8 mouse cellular contexts compared by ENCODE assay signal in the genomic region with DNA sequence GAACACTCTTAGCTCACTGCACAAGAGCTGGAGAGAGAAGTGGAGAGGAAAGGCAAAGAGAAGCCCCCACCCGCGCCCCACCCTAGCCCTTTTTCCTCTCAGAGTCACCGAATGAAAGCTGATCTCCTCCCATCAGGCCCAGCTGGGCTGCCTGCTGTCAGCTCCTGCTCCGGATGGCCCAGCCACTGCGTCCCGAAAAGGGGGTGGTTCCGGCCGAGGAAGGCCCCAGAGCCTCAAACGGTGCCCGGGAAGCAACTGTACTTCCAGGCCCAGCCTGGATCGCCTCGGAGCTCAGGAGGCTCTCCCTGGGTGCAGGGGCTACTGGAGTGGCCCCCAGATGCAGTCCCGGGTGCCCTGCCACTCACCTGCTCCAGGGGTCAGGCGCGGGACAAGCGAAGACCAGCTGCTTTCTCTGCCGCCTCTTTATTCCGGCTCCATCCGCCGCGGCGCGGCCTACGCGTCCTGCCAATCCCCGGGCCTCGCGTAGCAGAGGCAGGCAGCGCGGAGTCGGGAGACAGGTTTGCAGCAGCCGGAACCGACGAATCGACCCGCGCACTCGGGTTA. TPM values are rescaled to one million over a fixed set of nuclear protein-coding genes. Genes with fewer than 3 reads are reported as not detected.
DNase-seq lines count a peak whose midpoint lies in the region; ATAC-seq and TF ChIP-seq lines count a peak whose summit lies in the region.

No protein-coding gene starts in this region.

- H3K4me2 ChIP-seq in heart, embryonic 11.5 days, result peak overlapping the region; percentile 89
- H3K4me2 ChIP-seq in intestine, postnatal 0 days (replicated peaks; ENCODE audit: low read depth), result peak overlapping the region; percentile 84

- DNase-seq in heart, postnatal 25 days (ENCODE audit: low spot score), result no peak
- no peak for DNase-seq in ES-E14 (ENCODE audit: low read depth, low spot score)
- DNase-seq in cerebellum, postnatal 4 days (ENCODE audit: low spot score in 2 of 2), result no peak
- no peak for DNase-seq in layer of hippocampus, adult 8-10 months (ENCODE audit: low spot score in 2 of 2)

- peak overlapping the region; percentile 85 for H3K4me3 ChIP-seq in heart, embryonic 11.5 days (ENCODE audit: low read depth, low read length)
- H3K4me3 ChIP-seq in ES-E14 (ENCODE audit: insufficient read depth in 1 of 2, low read depth in 1 of 2, low read length in 2 of 2, poor library complexity in 1 of 2, severe bottlenecking in 1 of 2), result peak overlapping the region; percentile 82 to 96
- H3K4me3 ChIP-seq in intestine, postnatal 0 days (ENCODE audit: low read depth, low read length), result peak overlapping the region; percentile 85
- H3K4me3 ChIP-seq in megakaryocyte, embryonic 14.5 days (replicated peaks), result peak overlapping the region; percentile 98

- peak overlapping the region; percentile 92 for H3K9ac ChIP-seq in heart, embryonic 11.5 days (ENCODE audit: low read depth, low read length)
- peak overlapping the region; percentile 85 for H3K9ac ChIP-seq in ES-E14 (ENCODE audit: insufficient read depth, low read depth, low read length, poor library complexity, severe bottlenecking)
- peak overlapping the region; percentile 78 for H3K9ac ChIP-seq in intestine, postnatal 0 days (ENCODE audit: low read depth, low read length)

- H3K9me3 ChIP-seq in heart, embryonic 11.5 days (replicated peaks; ENCODE audit: control insufficient read depth, low read length), result no peaks in the 10 kb centered on the region
- no peaks in the 10 kb centered on the region for H3K9me3 ChIP-seq in ES-E14 (ENCODE audit: control insufficient read depth, insufficient read depth, low read depth, low read length)
- no peaks in the 10 kb centered on the region for H3K9me3 ChIP-seq in intestine, postnatal 0 days (ENCODE audit: control insufficient read depth)
- 0 out of 2 replicates have a peak, but pooled peaks cover 6% of the 10 kb centered on the region for H3K9me3 ChIP-seq in megakaryocyte, embryonic 14.5 days

- H3K4me1 ChIP-seq in heart, embryonic 11.5 days (ENCODE audit: control insufficient read depth, insufficient read depth, low read length), result peaks cover 11% of the 10 kb centered on the region
- peaks cover 3 to 14% of the 10 kb centered on the region in 2 experiments; a peak in 2 of 4 replicates for H3K4me1 ChIP-seq in ES-E14 (ENCODE audit: control insufficient read depth in 2 of 2, insufficient read depth in 2 of 2, low read length in 2 of 2, poor library complexity in 1 of 2)
- 0 out of 2 replicates have a peak, but pooled peaks cover 8% of the 10 kb centered on the region for H3K4me1 ChIP-seq in intestine, postnatal 0 days (replicated peaks; ENCODE audit: control insufficient read depth, insufficient read depth, low read length)
- peaks cover 63% of the 10 kb centered on the region for H3K4me1 ChIP-seq in megakaryocyte, embryonic 14.5 days

- ATAC-seq in heart, embryonic 11.5 days (replicated peaks; ENCODE audit: insufficient number of reproducible peaks, low FRiP score, low TSS enrichment), result peak; percentile 21
- peak; percentile 40 for ATAC-seq in erythroid progenitor cell, adult 5-6 weeks (replicated peaks; ENCODE audit: low FRiP score, poor library complexity, severe bottlenecking)
- ATAC-seq in intestine, postnatal 0 days, result peak; percentile 54

- peak overlapping the region; percentile 99 for H3K27ac ChIP-seq in heart, embryonic 11.5 days (ENCODE audit: low read depth, low read length)
- no peak overlapping the region for H3K27ac ChIP-seq in ES-E14 (ENCODE audit: insufficient read depth, low read depth, low read length, poor library complexity, severe bottlenecking)
- H3K27ac ChIP-seq in intestine, postnatal 0 days (ENCODE audit: low read depth, low read length), result peak overlapping the region; percentile 96

- whole genome bisulfite sequencing in heart, embryonic 11.5 days (ENCODE audit: insufficient replicate concordance), result under 1% methylated on average over 38 of the region's 38 CpGs
- under 1% methylated on average over 38 of the region's 38 CpGs for WGBS in intestine, postnatal 0 days

- intact Hi-C loops in heart, postnatal 25 days (cut with DNase I), result loop anchor here (1.0 to 2.0 kb wide), 2 partner anchors 36 to 77 kb away; no protein-coding TSS in a partner anchor

- in situ Hi-C loops in ES-E14 (cut with MboI; ENCODE audit: low sequenced_read_pairs in 2 of 2, unreplicated experiment in 2 of 2), result no loop called here

- peaks cover 34% of the 10 kb centered on the region for H3K36me3 ChIP-seq in heart, embryonic 11.5 days (ENCODE audit: control insufficient read depth, insufficient read depth, low read length)
- peaks cover 15% of the 10 kb centered on the region; the same call in 1 of the 2 replicates for H3K36me3 ChIP-seq in ES-E14 (ENCODE audit: control insufficient read depth, insufficient read depth, low read length, poor library complexity, severe bottlenecking)
- H3K36me3 ChIP-seq in intestine, postnatal 0 days (ENCODE audit: control insufficient read depth, insufficient read depth), result peaks cover 48% of the 10 kb centered on the region
- H3K36me3 ChIP-seq in megakaryocyte, embryonic 14.5 days (replicated peaks; ENCODE audit: low read length), result peaks cover 71% of the 10 kb centered on the region

- no peak for TF ChIP-seq CTCF in intestine, postnatal 0 days (IDR thresholded peaks at IDR 0.05; ENCODE audit: low read depth)

- no peaks in the 10 kb centered on the region for H3K27me3 ChIP-seq in heart, embryonic 11.5 days (ENCODE audit: control insufficient read depth, insufficient read depth, low read length)
- no peaks in the 10 kb centered on the region for H3K27me3 ChIP-seq in intestine, postnatal 0 days (replicated peaks; ENCODE audit: control insufficient read depth, insufficient read depth, low read length)
- no peaks in the 10 kb centered on the region for H3K27me3 ChIP-seq in megakaryocyte, embryonic 14.5 days (replicated peaks)

TF ChIP-seq in ES-E14, 5 proteins besides CTCF, POLR2A, EP300 and RAD21 (continues in another document):
- no peak for TF ChIP-seq ZNF384 (IDR thresholded peaks at IDR 0.05; ENCODE audit: low read depth, low read length)
- no peak for TF ChIP-seq HCFC1 (IDR thresholded peaks at IDR 0.05; ENCODE audit: borderline replicate concordance, insufficient read depth, low read length)
- no peak for TF ChIP-seq MAFK (IDR thresholded peaks at IDR 0.05; ENCODE audit: insufficient read depth, low read depth, low read length)
- no peak for TF ChIP-seq CHD2 (IDR thresholded peaks at IDR 0.05; ENCODE audit: low read depth, low read length)

RNA-seq across cellular contexts. Expression of a gene that starts 0.5 kb away (rescaled TPM):
- 4.4 and 5.9 TPM in 2 replicates for polyA plus RNA-seq in heart, embryonic 11.5 days (2014; fragmentation: Nextera tagmentation; extraction: Ambion mirVana)
- total RNA-seq in heart, postnatal 25 days (2021), result 1 to 10 TPM; 8.5 to 9.9 TPM
- 2.4 and 3.2 TPM in 2 replicates for total RNA-seq in ES-E14 (2012; rRNA removed)
- 0.36 and 0.42 TPM in 2 replicates for total RNA-seq in erythroid progenitor cell, adult 5-6 weeks (2015; ENCODE audit: low replicate concordance)
- total RNA-seq in erythroid progenitor cell, adult 5-6 weeks (2017; ENCODE audit: low replicate concordance), result 0.39 and 0.61 TPM in 2 replicates
- polyA plus RNA-seq in intestine, postnatal 0 days (2015; fragmentation: Nextera tagmentation; extraction: Ambion mirVana), result 2.2 and 2.3 TPM in 2 replicates
- polyA plus RNA-seq in megakaryocyte, embryonic 14.5 days (2012; ENCODE audit: insufficient read depth, low replicate concordance), result 4.3 and 8.2 TPM in 2 replicates
- total RNA-seq in layer of hippocampus, adult 8-10 months (2022), result 10 to 100 TPM; 14.7 to 16.9 (median 15.8) TPM

RNA-seq across cellular contexts. Expression of a gene that starts 0.8 kb away (rescaled TPM):
- 26.3 and 27.2 TPM in 2 replicates for polyA plus RNA-seq in heart, embryonic 11.5 days (2014; fragmentation: Nextera tagmentation; extraction: Ambion mirVana)
- total RNA-seq in heart, postnatal 25 days (2021), result 10 to 100 TPM; 14.2 to 16.6 TPM
- 18.6 and 25.9 TPM in 2 replicates for total RNA-seq in ES-E14 (2012; rRNA removed)
- total RNA-seq in erythroid progenitor cell, adult 5-6 weeks (2015; ENCODE audit: low replicate concordance), result 5.4 and 13.0 TPM in 2 replicates
- 2.3 TPM in 1 of 2 replicates, not detected in the other for total RNA-seq in erythroid progenitor cell, adult 5-6 weeks (2017; ENCODE audit: low replicate concordance)
- 22.3 and 25.6 TPM in 2 replicates for polyA plus RNA-seq in intestine, postnatal 0 days (2015; fragmentation: Nextera tagmentation; extraction: Ambion mirVana)
- polyA plus RNA-seq in megakaryocyte, embryonic 14.5 days (2012; ENCODE audit: insufficient read depth, low replicate concordance), result 14.1 and 29.0 TPM in 2 replicates
- total RNA-seq in layer of hippocampus, adult 8-10 months (2022), result 10 to 100 TPM in 3 of 4 experiments, 1 to 10 TPM in 1; 9.8 to 16.5 (median 12.9) TPM

RNA-seq across cellular contexts. Expression of a gene that starts 20.8 kb away (rescaled TPM):
- 38.1 and 43.1 TPM in 2 replicates for polyA plus RNA-seq in heart, embryonic 11.5 days (2014; fragmentation: Nextera tagmentation; extraction: Ambion mirVana)
- 10 to 100 TPM; 72.4 to 72.5 TPM for total RNA-seq in heart, postnatal 25 days (2021)
- total RNA-seq in ES-E14 (2012; rRNA removed), result 5.0 and 5.4 TPM in 2 replicates
- total RNA-seq in erythroid progenitor cell, adult 5-6 weeks (2015; ENCODE audit: low replicate concordance), result not detected in 2 replicates
- total RNA-seq in erythroid progenitor cell, adult 5-6 weeks (2017; ENCODE audit: low replicate concordance), result not detected in 2 replicates
- polyA plus RNA-seq in intestine, postnatal 0 days (2015; fragmentation: Nextera tagmentation; extraction: Ambion mirVana), result 9.9 and 11.9 TPM in 2 replicates
- polyA plus RNA-seq in megakaryocyte, embryonic 14.5 days (2012; ENCODE audit: insufficient read depth, low replicate concordance), result 0.27 TPM in 1 of 2 replicates, not detected in the other
- 10 to 100 TPM; 13.6 to 14.9 (median 14.8) TPM for total RNA-seq in layer of hippocampus, adult 8-10 months (2022)

RNA-seq across cellular contexts. Expression of a gene that starts 20.9 kb away (rescaled TPM):
- polyA plus RNA-seq in heart, embryonic 11.5 days (2014; fragmentation: Nextera tagmentation; extraction: Ambion mirVana), result not detected in 2 replicates
- not detected for total RNA-seq in heart, postnatal 25 days (2021)
- 0.45 and 0.95 TPM in 2 replicates for total RNA-seq in ES-E14 (2012; rRNA removed)
- not detected in 2 replicates for total RNA-seq in erythroid progenitor cell, adult 5-6 weeks (2015; ENCODE audit: low replicate concordance)
- not detected in 2 replicates for total RNA-seq in erythroid progenitor cell, adult 5-6 weeks (2017; ENCODE audit: low replicate concordance)
- 0.46 TPM in 1 of 2 replicates, not detected in the other for polyA plus RNA-seq in intestine, postnatal 0 days (2015; fragmentation: Nextera tagmentation; extraction: Ambion mirVana)
- polyA plus RNA-seq in megakaryocyte, embryonic 14.5 days (2012; ENCODE audit: insufficient read depth, low replicate concordance), result not detected in 2 replicates
- total RNA-seq in layer of hippocampus, adult 8-10 months (2022), result not detected

RNA-seq across cellular contexts. Expression of a gene that starts 24.9 kb away (rescaled TPM):
- 0.82 TPM in 1 of 2 replicates, not detected in the other for polyA plus RNA-seq in heart, embryonic 11.5 days (2014; fragmentation: Nextera tagmentation; extraction: Ambion mirVana)
- under 1 TPM; 0.75 to 0.86 TPM for total RNA-seq in heart, postnatal 25 days (2021)
- 1.1 and 1.5 TPM in 2 replicates for total RNA-seq in ES-E14 (2012; rRNA removed)
- not detected in 2 replicates for total RNA-seq in erythroid progenitor cell, adult 5-6 weeks (2015; ENCODE audit: low replicate concordance)
- total RNA-seq in erythroid progenitor cell, adult 5-6 weeks (2017; ENCODE audit: low replicate concordance), result not detected in 2 replicates
- polyA plus RNA-seq in intestine, postnatal 0 days (2015; fragmentation: Nextera tagmentation; extraction: Ambion mirVana), result 0.63 and 0.94 TPM in 2 replicates
- 0.34 and 0.82 TPM in 2 replicates for polyA plus RNA-seq in megakaryocyte, embryonic 14.5 days (2012; ENCODE audit: insufficient read depth, low replicate concordance)
- under 1 TPM; 0.61 to 0.93 (median 0.63) TPM for total RNA-seq in layer of hippocampus, adult 8-10 months (2022)

Comparison
In these comparisons a context has a peak if more than half of its experiments do, and no peak if none do; other contexts are left out.
1. RNA of a gene that starts 20.8 kb away (total RNA-seq): 72.4 to 72.5 TPM in heart, postnatal 25 days; 13.6 to 14.9 TPM in layer of hippocampus, adult 8-10 months, 5.0 to 5.4 TPM in ES-E14 and not detected in erythroid progenitor cell, adult 5-6 weeks; every median in the first group is over 4 times any median in the second.
2. Peak in every context shown above with its lines, with median percentiles within 50 percentile points of each other: ATAC-seq, H3K4me3 ChIP-seq and H3K9ac ChIP-seq.